Mouse (Mus musculus): ENCODE data around the gene Dkc1.

Dkc1 gene

GRCm38 (mm10) chrX:75143124-75143555 is 47.5 kb downstream of the Dkc1 start:
- DNase-seq, result peak; percentile 48

- DNase-seq, result no peak
These were observed 52.8 kb downstream of the Dkc1 start for GRCm38 (mm10) chrX:75148414-75148813.

GRCm38 (mm10) chrX:75150304-75150703 is 54.6 kb downstream of the Dkc1 start:
- DNase-seq, result no peak

GRCm38 (mm10) chrX:75152249-75152648 is 56.6 kb downstream of the Dkc1 start:
- no peak for DNase-seq

- DNase-seq, result peak; percentile 35
These were observed 60.1 kb downstream of the Dkc1 start for GRCm38 (mm10) chrX:75155576-75156243.

Measured in thymus, postnatal 14 days (tissue).